Mouse (Mus musculus) c-Kit-positive CD71-positive TER-119-positive erythroid progenitor cells, embryonic 14.5 days (primary cell): ENCODE results near the gene Pip5k1b.

Source experiments
- DNase-seq: peaks from one replicate; pipeline ENCODE4 v3.0.0-alpha.2; 2013; ENCODE audit warnings: low spot score

The Pip5k1b gene

GRCm38 (mm10) chr19:24543386-24544350, 12.0 kb downstream of the Pip5k1b start:
- DNase-seq: no peak

GRCm38 (mm10) chr19:24542293-24542675, 13.4 kb downstream of the Pip5k1b start:
- no peak for DNase-seq

GRCm38 (mm10) chr19:24541669-24542292, 13.9 kb downstream of the Pip5k1b start:
- no peak for DNase-seq

GRCm38 (mm10) chr19:24540952-24541668, 14.6 kb downstream of the Pip5k1b start:
- no peak for DNase-seq

- DNase-seq: no peak
Observed at GRCm38 (mm10) chr19:24539041-24539440, 16.6 kb downstream of the Pip5k1b start.

GRCm38 (mm10) chr19:24538181-24538580, 17.5 kb downstream of the Pip5k1b start:
- DNase-seq: no peak

- no peak for DNase-seq
Observed at GRCm38 (mm10) chr19:24537691-24538090, 18.0 kb downstream of the Pip5k1b start.

- no peak for DNase-seq
Observed at GRCm38 (mm10) chr19:24536920-24537319, 18.8 kb downstream of the Pip5k1b start.

GRCm38 (mm10) chr19:24536280-24536679, 19.4 kb downstream of the Pip5k1b start:
- no peak for DNase-seq

- no peak for DNase-seq
Observed at GRCm38 (mm10) chr19:24535161-24535560, 20.5 kb downstream of the Pip5k1b start.

GRCm38 (mm10) chr19:24534733-24535132, 20.9 kb downstream of the Pip5k1b start:
- peak; percentile 90 for DNase-seq

- DNase-seq: no peak
Observed at GRCm38 (mm10) chr19:24528910-24529561, 26.6 kb downstream of the Pip5k1b start.

GRCm38 (mm10) chr19:24528129-24528730, 27.4 kb downstream of the Pip5k1b start:
- DNase-seq: no peak

GRCm38 (mm10) chr19:24527613-24527948, 28.1 kb downstream of the Pip5k1b start:
- no peak for DNase-seq

- no peak for DNase-seq
Observed at GRCm38 (mm10) chr19:24526731-24527612, 28.7 kb downstream of the Pip5k1b start.

- DNase-seq: no peak
Observed at GRCm38 (mm10) chr19:24523476-24524313, 32.0 kb downstream of the Pip5k1b start.

GRCm38 (mm10) chr19:24521997-24522396, 33.7 kb downstream of the Pip5k1b start:
- DNase-seq: no peak

GRCm38 (mm10) chr19:24521146-24521545, 34.5 kb downstream of the Pip5k1b start:
- no peak for DNase-seq

GRCm38 (mm10) chr19:24519732-24520409, 35.8 kb downstream of the Pip5k1b start:
- no peak for DNase-seq
